In genomic region chr2:27745673-27746620, GRCm38 (mm10) we compare ENCODE assay signal across 8 mouse cellular contexts.
DNase-seq lines count a peak whose midpoint lies in the region; ATAC-seq lines count a peak whose summit lies in the region.

No protein-coding gene starts in this region.

- no peak for DNase-seq in frontal cortex, postnatal 10 days (ENCODE audit: low spot score in 2 of 2)
- DNase-seq in MN1 (ENCODE audit: low spot score), result peak; percentile 22
- DNase-seq in heart, adult 18-20 months, result peak; percentile 61 to 68
- peak; percentile 40 to 70 for DNase-seq in kidney, postnatal 25 days
- peak; percentile 68 for DNase-seq in lung, postnatal 36 days
- DNase-seq in testis, postnatal 10 days (ENCODE audit: low spot score), result peak; percentile 72
- DNase-seq in cerebellum, postnatal 4 days (ENCODE audit: low spot score in 2 of 2), result no peak

- peak; percentile 68 for ATAC-seq in frontal cortex, adult (ENCODE audit: low TSS enrichment)

Comparison
In these comparisons a context has a peak if more than half of its experiments do, and no peak if none do; other contexts are left out.
1. DNase-seq: peak in MN1 (single experiment), heart, adult 18-20 months (2 of 2), kidney, postnatal 25 days (2 of 2), lung, postnatal 36 days (single experiment) and testis, postnatal 10 days (single experiment); none in frontal cortex, postnatal 10 days (0 of 2) and cerebellum, postnatal 4 days (0 of 2).